Mouse (Mus musculus): ENCODE data around the gene Thop1.

The Thop1 gene

GRCm38 (mm10) chr10:81120650-81121049 lies 50.8 kb downstream of the Thop1 start:
- no peak for DNase-seq

GRCm38 (mm10) chr10:81122889-81123288 lies 53.1 kb downstream of the Thop1 start:
- no peak for DNase-seq

GRCm38 (mm10) chr10:81123500-81123899 lies 53.7 kb downstream of the Thop1 start:
- no peak for DNase-seq

Measured in right cerebral cortex, postnatal 4 days (tissue).